In genomic region chr16:34563593-34564280, GRCm38 (mm10) we compare ENCODE assay signal across 29 mouse cellular contexts. TPM values are rescaled to one million over a fixed set of nuclear protein-coding genes. Genes with fewer than 3 reads are reported as not detected.
DNase-seq lines count a peak whose midpoint lies in the region; TF ChIP-seq lines count a peak whose summit lies in the region.
"Had no signal": no experiment of that assay in that cellular context is flagged by ENCODE, and none has a peak within 500 bp of the region (broad histone marks: within the 10 kb centered on the region; RNA-seq: fewer than 3 reads in every experiment).

No protein-coding gene starts in this region.

- no peaks in the 10 kb centered on the region; the same call in 1 of the 2 replicates for H3K4me1 ChIP-seq in cerebellum, adult 2 months (ENCODE audit: control insufficient read depth, insufficient read depth, low read length)
- H3K4me1 ChIP-seq in heart, embryonic 10.5 days = peaks cover 35% of the 10 kb centered on the region
- H3K4me1 ChIP-seq in cortical plate, adult 2 months (ENCODE audit: control insufficient read depth, insufficient read depth, low read length) = peaks cover 28% of the 10 kb centered on the region

- H3K9me3 ChIP-seq in heart, embryonic 10.5 days = no peaks in the 10 kb centered on the region
- H3K9me3 ChIP-seq: embryonic facial prominence, embryonic 10.5 days; embryonic facial prominence, embryonic 15.5 days; forebrain, embryonic 15.5 days; G1E; heart, embryonic 15.5 days; neural tube, embryonic 12.5 days; stomach, embryonic 15.5 days had no signal

- no peak for TF ChIP-seq POLR2A in cerebellum, adult 2 months (IDR thresholded peaks at IDR 0.05; ENCODE audit: borderline replicate concordance, insufficient read depth, low read length)
- no peak for TF ChIP-seq POLR2A in cortical plate, adult 2 months (IDR thresholded peaks at IDR 0.05; ENCODE audit: extremely low read depth, insufficient read depth, low read length)

- intact Hi-C loops in left cerebral cortex, postnatal 36 days (cut with DNase I) = no loop called here
- intact Hi-C loops in left cerebral cortex, postnatal 10 days (cut with DNase I) = no loop called here

- WGBS in cerebellum, adult 2 months = 56% methylated on average over 11 of the region's 11 CpGs
- WGBS in heart, embryonic 10.5 days = 69% methylated on average over 11 of the region's 11 CpGs

- DNase-seq in cerebellum, postnatal 10 days = peak; percentile 47 to 52
- no peak for DNase-seq in cerebellum, adult 2 months
- peak; percentile 4 for DNase-seq in heart, postnatal 4 days
- no peak for DNase-seq in heart, embryonic 10.5 days (ENCODE audit: low spot score)
- peak; percentile 44 to 49 for DNase-seq in left cerebral cortex, postnatal 36 days (ENCODE audit: low spot score in 2 of 2)
- no peak for DNase-seq in left cerebral cortex, postnatal 10 days (ENCODE audit: extremely low spot score in 1 of 2, low spot score in 2 of 2)
- no peak for DNase-seq in thymus, postnatal 36 days
- DNase-seq: adrenal gland, postnatal 10 days; cerebellum, adult 11-12 months; gastrocnemius, postnatal 10 days; heart, postnatal 36 days; kidney, adult 2 months; kidney, postnatal 36 days; liver; lung, embryonic 14.5 days; lung, postnatal 14 days; thymus, postnatal 14 days had no signal

- H3K27me3 ChIP-seq in cerebellum, adult 2 months (ENCODE audit: control insufficient read depth, insufficient read depth, low read length) = no peaks in the 10 kb centered on the region; the same call in 1 of the 2 replicates
- H3K27me3 ChIP-seq in heart, embryonic 10.5 days (ENCODE audit: insufficient read depth, poor library complexity, severe bottlenecking) = peaks cover 5% of the 10 kb centered on the region; the same call in 1 of the 2 replicates
- H3K27me3 ChIP-seq: embryonic facial prominence, embryonic 15.5 days; forebrain, embryonic 15.5 days; heart, embryonic 15.5 days; neural tube, embryonic 12.5 days; stomach, embryonic 15.5 days had no signal

- H3K36me3 ChIP-seq in heart, embryonic 10.5 days = no peaks in the 10 kb centered on the region; the same call in 1 of the 2 replicates
- H3K36me3 ChIP-seq: embryonic facial prominence, embryonic 15.5 days; forebrain, embryonic 15.5 days; G1E; heart, embryonic 15.5 days; stomach, embryonic 15.5 days had no signal

- no peak overlapping the region for H3K4me3 ChIP-seq in cerebellum, adult 2 months (replicated peaks; ENCODE audit: insufficient read depth, low read depth, low read length)
- no peak overlapping the region for H3K4me3 ChIP-seq in heart, embryonic 10.5 days
- no peak overlapping the region for H3K4me3 ChIP-seq in cortical plate, adult 2 months (ENCODE audit: insufficient read depth, low read length)
- H3K4me3 ChIP-seq: embryonic facial prominence, embryonic 10.5 days; embryonic facial prominence, embryonic 15.5 days; forebrain, embryonic 15.5 days; heart, embryonic 15.5 days; layer of hippocampus, adult 2 months; myocyte; neural tube, embryonic 12.5 days; stomach, embryonic 15.5 days had no signal

- no peak overlapping the region for H3K27ac ChIP-seq in cerebellum, adult 2 months (ENCODE audit: insufficient read depth, low read length)
- H3K27ac ChIP-seq in heart, embryonic 10.5 days = no peak overlapping the region
- H3K27ac ChIP-seq in cortical plate, adult 2 months (ENCODE audit: insufficient read depth, low read length) = 0 out of 2 replicates have a peak overlapping the region, but pooled peaks have one; percentile 3
- H3K27ac ChIP-seq: embryonic facial prominence, embryonic 10.5 days; embryonic facial prominence, embryonic 15.5 days; forebrain, embryonic 15.5 days; heart, embryonic 15.5 days; hindbrain, embryonic 14.5 days; layer of hippocampus, adult 2 months; liver, embryonic 14.5 days; neural tube, embryonic 12.5 days; stomach, embryonic 15.5 days had no signal

- TF ChIP-seq CTCF in cerebellum, adult 2 months (IDR thresholded peaks at IDR 0.05; ENCODE audit: borderline replicate concordance, insufficient read depth, low read depth, low read length) = no peak
- TF ChIP-seq CTCF in cortical plate, adult 2 months (IDR thresholded peaks at IDR 0.05; ENCODE audit: extremely low read depth, insufficient read depth, low read length) = no peak

RNA-seq across cellular contexts. Expression of gene Kalrn, which starts 9.6 kb away (rescaled TPM):
- 17.9 and 19.7 TPM in 2 replicates for polyA plus RNA-seq in cerebellum, adult 2 months (2012; rRNA removed)
- 10 to 100 TPM; 41.1 to 41.7 TPM for total RNA-seq in heart, postnatal 4 days (2021)
- polyA plus RNA-seq in heart, embryonic 10.5 days (2016; fragmentation: Nextera tagmentation; extraction: Ambion mirVana) = 18.4 and 22.8 TPM in 2 replicates
- total RNA-seq in left cerebral cortex, postnatal 36 days (2021) = 100 to 1,000 TPM; 564 to 585 TPM
- 100 to 1,000 TPM; 318 to 335 TPM for total RNA-seq in left cerebral cortex, postnatal 10 days (2021)
- polyA plus RNA-seq in cortical plate, adult 2 months (2012; rRNA removed) = 278 and 304 TPM in 2 replicates

Comparison
In these comparisons a context has a peak if more than half of its experiments do, and no peak if none do; other contexts are left out.
1. DNase-seq: peak in cerebellum, postnatal 10 days (2 of 2), heart, postnatal 4 days (single experiment) and left cerebral cortex, postnatal 36 days (2 of 2); none in cerebellum, adult 2 months (0 of 2), heart, embryonic 10.5 days (single experiment), left cerebral cortex, postnatal 10 days (0 of 2) and thymus, postnatal 36 days (0 of 2).
2. RNA of gene Kalrn, which starts 9.6 kb away (total RNA-seq): 564 to 585 TPM in left cerebral cortex, postnatal 36 days and 318 to 335 TPM in left cerebral cortex, postnatal 10 days; 41.1 to 41.7 TPM in heart, postnatal 4 days; every median in the first group is over 4 times any median in the second.